Mouse (Mus musculus) neural tube, embryonic 14.5 days (tissue): ENCODE data around the gene Emid1. TPM values are rescaled to one million over a fixed set of nuclear protein-coding genes. Genes with fewer than 3 reads are reported as not detected.

Source experiments
- ATAC-seq: fragments of 200-750 bp; cut with Nextera tagmentation; 2 replicates; pipeline ENCODE4 v1.8.0; 2017; ENCODE audit warnings: low read depth, mild to moderate bottlenecking, moderate TSS enrichment, moderate library complexity
- H3K27ac ChIP-seq: fragments of 300-500 bp; sonication (generic); 2 replicates; pipeline ENCODE4 v1.5.1; 2014; ENCODE audit warnings: low read depth, mild to moderate bottlenecking, control low read depth, low read length, moderate library complexity, mixed read lengths
- H3K27me3 ChIP-seq: fragments of 300-500 bp; sonication (generic); 2 replicates; pipeline ENCODE4 v1.6.1; 2014; ENCODE audit warnings: low read length; ENCODE audit not compliant: control insufficient read depth, insufficient read depth
- H3K36me3 ChIP-seq: fragments of 300-500 bp; sonication (generic); 2 replicates; pipeline ENCODE4 v1.6.1; 2014; ENCODE audit warnings: low read length, mixed read lengths; ENCODE audit not compliant: control insufficient read depth, insufficient read depth
- H3K4me1 ChIP-seq: fragments of 300-500 bp; sonication (generic); 2 replicates; pipeline ENCODE4 v1.6.1; 2014; ENCODE audit warnings: low read length; ENCODE audit not compliant: control insufficient read depth, insufficient read depth
- H3K4me2 ChIP-seq: fragments of 300-500 bp; sonication (generic); 2 replicates; pipeline ENCODE4 v1.6.1; 2014; ENCODE audit warnings: mild to moderate bottlenecking, low read depth, low read length, control low read depth
- H3K4me3 ChIP-seq: fragments of 300-500 bp; sonication (generic); 2 replicates; pipeline ENCODE4 v1.5.1; 2014; ENCODE audit warnings: low read depth, low read length, control low read depth, mixed read lengths
- H3K9ac ChIP-seq: fragments of 300-500 bp; sonication (generic); replicated peaks from 2 replicates; pipeline ENCODE4 v1.6.1; 2014; ENCODE audit warnings: low read depth, mild to moderate bottlenecking, control low read depth, low read length, mixed read lengths
- H3K9me3 ChIP-seq: fragments of 300-500 bp; sonication (generic); 2 replicates; pipeline ENCODE4 v1.6.1; 2016; ENCODE audit warnings: low read length; ENCODE audit not compliant: control insufficient read depth
- WGBS: fragments of 180-500 bp; shearing (Covaris S2); extraction: QIAGEN DNeasy Blood & Tissue Kit; methylation state at CpG from one replicate; pipeline ENCODE4 v1.1.7; 2014; 5-methylcytosine and 5-hydroxymethylcytosine counted together
- polyA plus RNA-seq: library from polyadenylated mRNA; unstranded; fragments of >200 nt; fragmentation: Nextera tagmentation; extraction: Ambion mirVana; gene quantifications from 2 replicates; pipeline ENCODE4 v1.2.1, GENCODE M21; 2014

Gene Emid1
- 16.8 and 19.3 TPM in 2 replicates for polyA plus RNA-seq

GRCm38 (mm10) chr11:5151680-5152337, at the start of gene Emid1:
TSS of gene Emid1 (minus strand) at chr11:5152257.
- no peaks in the 10 kb centered on the region for H3K9me3 ChIP-seq
- WGBS, result 1% methylated on average over 31 of the region's 53 CpGs
- H3K36me3 ChIP-seq, result no peaks in the 10 kb centered on the region
- peaks cover 14% of the 10 kb centered on the region; the same call in 1 of the 2 replicates for H3K4me1 ChIP-seq
- ATAC-seq, result peak; percentile 36; the same call in 1 of the 2 replicates
- peak within 1 kb of the TSS; percentile 92 for H3K4me2 ChIP-seq
- no peaks in the 10 kb centered on the region for H3K27me3 ChIP-seq
- peak within 1 kb of the TSS; percentile 61 for H3K9ac ChIP-seq
- H3K4me3 ChIP-seq, result peak within 1 kb of the TSS; percentile 52
- no peak within 1 kb of the TSS for H3K27ac ChIP-seq

- H3K4me1 ChIP-seq, result no peaks in the 10 kb centered on the region
- 92% methylated on average over 2 of the region's 2 CpGs for WGBS
These were observed 47.8 kb upstream of the Emid1 start for GRCm38 (mm10) chr11:5199879-5200278.

GRCm38 (mm10) chr11:5197068-5197467, 45.0 kb upstream of the Emid1 start:
- H3K9me3 ChIP-seq, result no peaks in the 10 kb centered on the region
- no peak overlapping the region for H3K9ac ChIP-seq
- H3K36me3 ChIP-seq, result no peaks in the 10 kb centered on the region
- H3K4me2 ChIP-seq, result no peak overlapping the region
- no peaks in the 10 kb centered on the region for H3K27me3 ChIP-seq
- no peak overlapping the region for H3K4me3 ChIP-seq
- ATAC-seq, result 0 out of 2 replicates have a peak, but pooled peaks have one; percentile 14
- H3K4me1 ChIP-seq, result no peaks in the 10 kb centered on the region
- H3K27ac ChIP-seq, result no peak overlapping the region
- WGBS, result 92% methylated on average over 5 of the region's 5 CpGs

More at GRCm38 (mm10) chr11:5199879-5200278, 47.8 kb upstream of the Emid1 start:
- no peak overlapping the region for H3K4me2 ChIP-seq
- H3K9me3 ChIP-seq, result no peaks in the 10 kb centered on the region
- H3K36me3 ChIP-seq, result no peaks in the 10 kb centered on the region
- ATAC-seq, result no peak
- H3K27me3 ChIP-seq, result no peaks in the 10 kb centered on the region
- H3K27ac ChIP-seq, result no peak overlapping the region
- H3K9ac ChIP-seq, result no peak overlapping the region
- no peak overlapping the region for H3K4me3 ChIP-seq

- WGBS, result 71% methylated on average over 7 of the region's 7 CpGs
- Histone ChIP-seq H3K4me3 (no peak overlapping the region), H3K36me3 (no peaks in the 10 kb centered on the region), H3K4me2 (no peak overlapping the region), H3K27ac (no peak overlapping the region), H3K9ac (no peak overlapping the region), H3K4me1 (no peaks in the 10 kb centered on the region), H3K27me3 (no peaks in the 10 kb centered on the region), H3K9me3 (no peaks in the 10 kb centered on the region)
- no peak for ATAC-seq
These were observed 44.5 kb upstream of the Emid1 start for GRCm38 (mm10) chr11:5196583-5196982.

- no peaks in the 10 kb centered on the region for H3K27me3 ChIP-seq
- no peak overlapping the region for H3K4me2 ChIP-seq
- no peak for ATAC-seq
- 71% methylated on average over 1 of the region's 1 CpGs for WGBS
- no peak overlapping the region for H3K9ac ChIP-seq
- no peaks in the 10 kb centered on the region for H3K36me3 ChIP-seq
- H3K27ac ChIP-seq, result no peak overlapping the region
- no peaks in the 10 kb centered on the region for H3K9me3 ChIP-seq
- no peaks in the 10 kb centered on the region for H3K4me1 ChIP-seq
- no peak overlapping the region for H3K4me3 ChIP-seq
These were observed 41.5 kb upstream of the Emid1 start for GRCm38 (mm10) chr11:5193576-5193881.

DNA sequence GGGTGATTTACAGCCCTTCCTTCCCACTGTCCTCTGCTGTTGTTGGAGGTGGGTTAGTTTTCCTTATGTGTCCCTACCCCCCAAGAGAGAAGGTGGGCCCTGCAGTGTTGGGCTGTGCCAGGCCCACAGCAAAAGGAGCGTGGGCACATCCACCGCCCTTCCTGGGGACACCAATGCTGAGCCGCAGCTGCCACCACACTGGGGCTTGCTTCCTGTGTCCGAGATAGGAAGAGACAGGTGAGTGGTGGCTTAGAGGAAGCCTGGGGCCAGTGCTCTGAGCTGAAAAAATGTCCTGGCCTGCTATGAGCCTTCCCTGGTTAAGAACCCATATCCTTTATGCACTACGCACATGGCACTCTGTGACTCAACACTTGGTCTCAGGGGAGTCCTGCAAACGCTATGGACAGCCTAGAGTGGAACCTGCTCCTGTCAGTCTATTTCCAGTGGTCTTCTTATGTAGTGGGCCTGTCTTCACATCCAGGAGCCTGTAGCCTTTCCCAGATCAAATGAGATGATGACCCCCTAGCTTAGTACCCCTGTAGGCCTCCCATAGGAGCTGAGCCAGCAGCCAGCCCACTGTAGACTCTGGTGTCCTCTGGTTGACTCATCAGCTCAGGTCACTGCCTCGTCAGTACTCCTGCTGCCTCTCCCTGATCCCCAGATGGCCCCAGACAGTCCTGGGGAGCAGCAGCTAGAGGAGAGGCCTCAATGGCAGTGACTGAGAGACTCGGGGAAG, 41.0 kb upstream of the Emid1 start:
- WGBS, result 81% methylated on average over 8 of the region's 8 CpGs
- no peak overlapping the region for H3K9ac ChIP-seq
- no peaks in the 10 kb centered on the region for H3K9me3 ChIP-seq
- no peak overlapping the region for H3K4me3 ChIP-seq
- no peak overlapping the region for H3K27ac ChIP-seq
- ATAC-seq, result no peak
- no peaks in the 10 kb centered on the region for H3K27me3 ChIP-seq
- H3K36me3 ChIP-seq, result no peaks in the 10 kb centered on the region
- no peak overlapping the region for H3K4me2 ChIP-seq
- no peaks in the 10 kb centered on the region for H3K4me1 ChIP-seq

DNA sequence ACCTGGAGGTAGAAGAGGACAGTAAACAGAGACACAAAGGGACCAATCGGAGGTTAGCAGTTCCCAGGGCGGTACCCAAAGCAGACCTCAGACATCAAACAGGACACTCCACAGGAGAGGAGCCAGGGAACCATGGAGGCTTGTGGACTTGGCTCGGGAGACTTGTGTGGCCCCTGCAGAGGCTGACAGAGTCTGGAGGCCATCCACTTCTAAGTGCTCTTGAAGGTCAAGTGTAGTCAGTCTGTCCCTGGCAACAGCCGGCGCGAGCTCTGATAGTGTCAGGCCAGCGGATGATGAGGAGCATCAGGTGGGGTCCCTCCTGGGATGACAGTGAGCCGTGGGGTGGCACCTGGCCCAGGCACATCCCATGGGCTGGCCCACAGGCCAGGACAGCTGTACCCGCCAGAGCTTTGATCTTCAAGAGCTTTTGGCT, 40.0 kb upstream of the Emid1 start:
- no peaks in the 10 kb centered on the region for H3K27me3 ChIP-seq
- no peak for ATAC-seq
- H3K9me3 ChIP-seq, result no peaks in the 10 kb centered on the region
- no peak overlapping the region for H3K4me3 ChIP-seq
- no peak overlapping the region for H3K9ac ChIP-seq
- WGBS, result 60% methylated on average over 9 of the region's 9 CpGs
- H3K27ac ChIP-seq, result no peak overlapping the region
- no peaks in the 10 kb centered on the region for H3K36me3 ChIP-seq
- no peak overlapping the region for H3K4me2 ChIP-seq
- H3K4me1 ChIP-seq, result no peaks in the 10 kb centered on the region

GRCm38 (mm10) chr11:5189239-5189933, 37.3 kb upstream of the Emid1 start:
- no peak for ATAC-seq
- WGBS, result 58% methylated on average over 9 of the region's 9 CpGs
- no peaks in the 10 kb centered on the region for H3K9me3 ChIP-seq
- H3K4me2 ChIP-seq, result no peak overlapping the region
- no peaks in the 10 kb centered on the region for H3K27me3 ChIP-seq
- peaks cover 4% of the 10 kb centered on the region; the same call in 1 of the 2 replicates for H3K4me1 ChIP-seq
- no peak overlapping the region for H3K4me3 ChIP-seq
- H3K9ac ChIP-seq, result no peak overlapping the region
- no peaks in the 10 kb centered on the region for H3K36me3 ChIP-seq
- H3K27ac ChIP-seq, result no peak overlapping the region

DNA sequence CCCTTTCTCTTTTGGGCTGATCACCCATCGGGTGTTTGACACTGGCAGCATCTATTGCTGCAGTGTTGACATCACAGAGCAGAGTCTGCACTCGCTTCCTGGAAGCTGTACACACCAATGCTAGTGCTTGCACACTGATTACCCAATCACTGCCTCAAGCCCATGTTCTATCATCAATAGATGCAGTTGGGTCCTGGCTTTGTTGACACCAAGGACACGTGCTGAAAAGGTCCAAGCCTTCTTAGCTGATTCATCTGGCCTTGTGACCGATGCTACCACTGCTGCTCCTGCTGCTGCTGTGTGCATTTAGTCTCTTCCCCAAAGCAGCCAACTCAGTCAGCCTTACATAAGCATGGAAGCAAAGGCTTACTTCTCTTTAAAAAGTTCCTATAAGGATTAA, 36.1 kb upstream of the Emid1 start:
- Histone ChIP-seq H3K27ac (no peak overlapping the region), H3K4me3 (no peak overlapping the region), H3K9ac (no peak overlapping the region), H3K27me3 (no peaks in the 10 kb centered on the region), H3K9me3 (no peaks in the 10 kb centered on the region), H3K36me3 (no peaks in the 10 kb centered on the region), H3K4me2 (no peak overlapping the region), H3K4me1 (peaks cover 4% of the 10 kb centered on the region; the same call in 1 of the 2 replicates)
- WGBS, result 90% methylated on average over 4 of the region's 4 CpGs
- ATAC-seq, result no peak
